Mouse (Mus musculus) liver, embryonic 13.5 days (tissue): ENCODE results near the gene Polr1b. TPM values are rescaled to one million over a fixed set of nuclear protein-coding genes. Genes with fewer than 3 reads are reported as not detected.

Experiments
- ATAC-seq: fragments of 200-750 bp; cut with Nextera tagmentation; 2 replicates; pipeline ENCODE4 v1.8.0; 2017; ENCODE audit warnings: low read depth, mild to moderate bottlenecking, moderate number of reproducible peaks, moderate library complexity
- DNase-seq: peaks from one replicate; pipeline ENCODE4 v3.0.0; 2022
- H3K27ac ChIP-seq: fragments of 300-500 bp; sonication (generic); 2 replicates; pipeline ENCODE4 v1.5.1; 2015; ENCODE audit warnings: moderate library complexity, mild to moderate bottlenecking, inconsistent platforms
- H3K27me3 ChIP-seq: fragments of 300-500 bp; sonication (generic); 2 replicates; pipeline ENCODE4 v1.6.1; 2015; ENCODE audit warnings: mild to moderate bottlenecking, inconsistent platforms
- H3K36me3 ChIP-seq: fragments of 300-500 bp; sonication (generic); 2 replicates; pipeline ENCODE4 v1.6.1; 2015; ENCODE audit warnings: mild to moderate bottlenecking, inconsistent platforms
- H3K4me1 ChIP-seq: fragments of 300-500 bp; sonication (generic); replicated peaks from 2 replicates; pipeline ENCODE4 v1.6.1; 2015; ENCODE audit warnings: inconsistent platforms
- H3K4me2 ChIP-seq: fragments of 300-500 bp; sonication (generic); 2 replicates; pipeline ENCODE4 v1.6.1; 2015; ENCODE audit warnings: inconsistent platforms, mild to moderate bottlenecking, moderate library complexity
- H3K4me3 ChIP-seq: fragments of 300-500 bp; sonication (generic); replicated peaks from 2 replicates; pipeline ENCODE4 v1.5.1; 2015; ENCODE audit warnings: mild to moderate bottlenecking, inconsistent platforms
- H3K9ac ChIP-seq: fragments of 300-500 bp; sonication (generic); 2 replicates; pipeline ENCODE4 v1.6.1; 2015; ENCODE audit warnings: mild to moderate bottlenecking, inconsistent platforms
- H3K9me3 ChIP-seq: fragments of 300-500 bp; sonication (generic); replicated peaks from 2 replicates; pipeline ENCODE4 v1.6.1; 2016; ENCODE audit warnings: inconsistent platforms
- WGBS: fragments of 180-500 bp; shearing (Covaris S2); methylation state at CpG from one replicate; pipeline ENCODE4 v1.1.7; 2015; ENCODE audit not compliant: insufficient replicate concordance; 5-methylcytosine and 5-hydroxymethylcytosine counted together
- polyA plus RNA-seq: library from polyadenylated mRNA; unstranded; fragments of >200 nt; fragmentation: Nextera tagmentation; extraction: Ambion mirVana; gene quantifications from 2 replicates; pipeline ENCODE4 v1.2.1, GENCODE M21; 2015

Gene Polr1b
- polyA plus RNA-seq, 1 experiment from 2014 or later: 21.6 TPM

DNA sequence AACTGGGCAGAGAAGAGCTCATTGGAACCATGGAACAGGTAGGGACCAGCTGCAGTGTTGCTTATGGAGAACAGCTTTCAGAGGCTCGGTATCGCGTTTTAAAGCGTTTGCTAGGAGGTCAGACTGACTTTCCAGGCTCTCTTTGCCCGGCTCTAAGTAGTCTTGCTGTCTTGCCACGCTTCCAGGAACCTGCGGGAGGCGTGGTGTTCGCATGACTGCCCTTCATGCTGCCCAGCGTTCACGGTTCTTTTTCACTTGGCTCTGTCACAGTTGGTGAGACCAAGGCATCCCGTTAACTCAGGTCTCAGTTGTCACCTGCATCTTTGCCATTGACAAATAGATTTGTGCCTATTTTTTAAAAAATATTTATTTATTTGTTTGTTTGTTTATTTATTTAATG, 17.3 kb downstream of the Polr1b start:
- no peak overlapping the region for H3K27ac ChIP-seq
- ATAC-seq: no peak
- no peak for DNase-seq
- no peaks in the 10 kb centered on the region for H3K27me3 ChIP-seq
- peaks cover 98% of the 10 kb centered on the region for H3K36me3 ChIP-seq
- no peak overlapping the region for H3K4me2 ChIP-seq
- no peaks in the 10 kb centered on the region for H3K4me1 ChIP-seq
- WGBS: 92% methylated on average over 12 of the region's 12 CpGs
- H3K9ac ChIP-seq: no peak overlapping the region
- H3K4me3 ChIP-seq: no peak overlapping the region
- no peaks in the 10 kb centered on the region for H3K9me3 ChIP-seq

DNA sequence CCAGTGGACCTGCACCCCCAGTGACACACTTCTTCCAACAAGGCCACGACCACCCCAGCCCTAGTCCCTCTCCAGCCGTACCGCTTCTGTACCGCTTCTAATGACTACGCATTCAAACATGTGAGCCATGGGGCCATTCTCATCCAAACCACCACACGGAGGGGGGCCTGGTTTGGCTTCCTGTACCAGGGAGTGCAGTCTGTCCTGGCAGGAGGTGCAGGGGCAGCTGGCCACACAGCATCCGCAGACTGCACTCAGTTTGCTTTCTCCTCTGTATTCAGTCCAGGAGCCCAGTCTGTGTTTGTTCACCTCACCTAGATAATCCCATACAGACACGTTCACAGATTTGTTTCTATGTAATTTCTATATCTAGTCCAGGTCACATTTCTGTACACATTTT, 21.2 kb downstream of the Polr1b start:
- H3K4me3 ChIP-seq: no peak overlapping the region
- H3K27ac ChIP-seq: no peak overlapping the region
- no peaks in the 10 kb centered on the region for H3K9me3 ChIP-seq
- peaks cover 98% of the 10 kb centered on the region for H3K36me3 ChIP-seq
- 82% methylated on average over 8 of the region's 8 CpGs for WGBS
- no peak overlapping the region for H3K9ac ChIP-seq
- H3K4me2 ChIP-seq: no peak overlapping the region
- ATAC-seq (no peak), DNase-seq (no peak)
- H3K4me1 ChIP-seq: no peaks in the 10 kb centered on the region
- no peaks in the 10 kb centered on the region for H3K27me3 ChIP-seq

DNA sequence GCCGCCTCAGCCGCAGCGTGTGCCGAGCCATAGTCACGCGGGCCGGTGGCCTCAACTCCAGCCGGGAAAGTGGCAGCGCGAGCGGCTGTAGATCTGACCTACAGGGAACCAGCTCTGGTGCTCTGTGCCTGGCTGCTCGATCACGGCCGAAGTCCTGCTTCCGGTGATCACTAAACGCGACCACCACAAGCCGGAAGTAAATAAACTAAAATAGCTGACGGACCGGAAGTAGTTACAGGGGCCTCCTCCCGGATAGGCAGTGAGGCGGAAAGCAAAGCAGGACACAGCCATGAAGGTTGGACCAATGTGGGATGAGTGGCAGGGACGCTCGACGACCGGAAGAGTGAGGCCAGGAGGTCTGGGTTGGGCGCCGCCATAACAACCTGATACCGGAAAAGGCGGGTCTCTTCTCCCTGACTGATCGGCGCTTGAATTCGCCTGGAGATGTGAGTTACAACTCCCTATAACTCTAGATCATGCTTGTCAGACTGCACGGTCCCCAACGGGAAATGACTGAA, 28.7 kb downstream of the Polr1b start, which contains the start of gene Chchd5:
TSS of gene Chchd5 (plus strand) at position 289 of the 518 bp plus-strand sequence.
- H3K9me3 ChIP-seq: no peaks in the 10 kb centered on the region
- ATAC-seq: peak; percentile 100
- peak within 1 kb of the TSS; percentile 79 for H3K4me3 ChIP-seq
- peak within 1 kb of the TSS; percentile 92 for H3K27ac ChIP-seq
- H3K9ac ChIP-seq: peak within 1 kb of the TSS; percentile 84
- H3K27me3 ChIP-seq: no peaks in the 10 kb centered on the region
- DNase-seq: peak; percentile 91
- peaks cover 26% of the 10 kb centered on the region for H3K4me1 ChIP-seq
- peaks cover 58% of the 10 kb centered on the region for H3K36me3 ChIP-seq
- H3K4me2 ChIP-seq: peak within 1 kb of the TSS; percentile 91
- under 1% methylated on average over 35 of the region's 35 CpGs for WGBS

DNA sequence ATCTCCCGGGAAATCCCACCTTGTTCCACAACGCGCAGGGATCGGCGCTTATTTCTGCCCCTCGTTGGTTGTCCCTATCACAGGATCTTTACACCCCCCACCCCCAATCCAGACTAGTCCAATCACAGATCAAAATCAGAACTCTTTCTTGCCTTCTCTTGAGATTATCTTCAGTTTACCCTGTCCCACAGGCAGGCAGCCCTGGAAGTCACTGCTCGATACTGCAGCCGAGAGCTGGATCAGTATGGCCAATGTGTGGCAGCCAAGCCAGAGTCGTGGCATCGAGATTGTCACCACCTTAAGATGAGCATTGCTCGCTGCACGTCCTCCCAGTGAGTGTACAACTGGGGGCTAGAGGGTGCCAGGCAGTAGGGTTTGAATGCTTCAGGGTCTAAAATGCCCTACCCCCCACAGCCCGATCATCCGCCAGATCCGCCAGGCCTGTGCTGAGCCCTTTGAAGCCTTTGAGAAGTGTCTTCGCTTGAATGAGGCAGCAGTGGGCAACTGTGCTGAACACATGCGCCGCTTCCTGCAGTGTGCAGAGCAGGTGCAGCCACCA, 29.3 kb downstream of the Polr1b start:
- Histone ChIP-seq H3K4me2 (peak overlapping the region; percentile 91), H3K36me3 (peaks cover 52% of the 10 kb centered on the region), H3K9ac (peak overlapping the region; percentile 84), H3K4me3 (peak overlapping the region; percentile 79), H3K27ac (peak overlapping the region; percentile 92), H3K9me3 (no peaks in the 10 kb centered on the region), H3K27me3 (no peaks in the 10 kb centered on the region), H3K4me1 (peaks cover 26% of the 10 kb centered on the region)
- WGBS: 34% methylated on average over 18 of the region's 18 CpGs
- ATAC-seq (peak; percentile 34; the same call in 1 of the 2 replicates), DNase-seq (peak; percentile 12)

DNA sequence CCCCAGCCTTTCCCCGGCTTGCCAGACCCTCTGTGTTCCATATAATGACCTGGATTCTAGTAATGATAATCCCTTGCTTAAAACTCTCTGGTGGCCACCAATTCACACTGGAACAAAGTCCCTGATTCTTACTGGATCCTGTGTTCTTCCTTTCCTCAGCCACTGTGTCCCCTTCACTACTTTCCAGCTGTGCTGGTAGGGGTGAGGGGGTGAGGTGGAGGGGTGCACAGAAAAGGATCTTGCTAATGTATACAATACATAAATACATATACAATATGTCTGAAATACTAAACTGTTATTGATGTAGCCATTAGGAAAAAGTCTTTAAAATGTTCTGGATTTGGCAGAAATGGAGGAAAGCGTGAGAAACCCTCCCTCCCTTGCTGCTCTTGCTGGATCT, 30.0 kb downstream of the Polr1b start:
- no peak for ATAC-seq
- WGBS: 84% methylated on average over 2 of the region's 2 CpGs
- H3K36me3 ChIP-seq: peaks cover 45% of the 10 kb centered on the region
- peak overlapping the region; percentile 79 for H3K4me3 ChIP-seq
- no peak overlapping the region for H3K27ac ChIP-seq
- peak overlapping the region; percentile 91 for H3K4me2 ChIP-seq
- peak overlapping the region; percentile 84; the same call in 1 of the 2 replicates for H3K9ac ChIP-seq
- no peaks in the 10 kb centered on the region for H3K27me3 ChIP-seq
- peaks cover 26% of the 10 kb centered on the region for H3K4me1 ChIP-seq
- DNase-seq: no peak
- H3K9me3 ChIP-seq: no peaks in the 10 kb centered on the region

DNA sequence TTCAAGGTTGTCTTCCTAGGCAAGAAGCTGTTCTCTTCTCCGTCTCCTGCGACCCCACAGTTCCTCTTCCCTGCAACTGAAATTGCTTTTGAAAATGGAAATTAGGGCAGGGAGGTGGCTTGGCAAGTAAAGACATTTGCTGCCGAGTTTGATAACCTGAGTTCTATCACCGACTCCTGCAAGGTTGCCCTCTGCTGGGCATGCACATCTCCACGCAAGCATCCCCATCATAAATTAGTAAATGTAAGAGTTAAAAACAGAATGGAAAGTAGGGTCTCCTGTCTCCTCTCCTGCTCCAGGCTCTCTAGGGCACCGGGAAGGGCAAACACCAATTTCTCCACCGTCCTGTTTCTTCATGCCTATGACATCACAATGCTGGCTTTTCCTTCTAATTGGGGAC, 31.4 kb downstream of the Polr1b start:
- no peaks in the 10 kb centered on the region for H3K27me3 ChIP-seq
- DNase-seq: no peak

DNA sequence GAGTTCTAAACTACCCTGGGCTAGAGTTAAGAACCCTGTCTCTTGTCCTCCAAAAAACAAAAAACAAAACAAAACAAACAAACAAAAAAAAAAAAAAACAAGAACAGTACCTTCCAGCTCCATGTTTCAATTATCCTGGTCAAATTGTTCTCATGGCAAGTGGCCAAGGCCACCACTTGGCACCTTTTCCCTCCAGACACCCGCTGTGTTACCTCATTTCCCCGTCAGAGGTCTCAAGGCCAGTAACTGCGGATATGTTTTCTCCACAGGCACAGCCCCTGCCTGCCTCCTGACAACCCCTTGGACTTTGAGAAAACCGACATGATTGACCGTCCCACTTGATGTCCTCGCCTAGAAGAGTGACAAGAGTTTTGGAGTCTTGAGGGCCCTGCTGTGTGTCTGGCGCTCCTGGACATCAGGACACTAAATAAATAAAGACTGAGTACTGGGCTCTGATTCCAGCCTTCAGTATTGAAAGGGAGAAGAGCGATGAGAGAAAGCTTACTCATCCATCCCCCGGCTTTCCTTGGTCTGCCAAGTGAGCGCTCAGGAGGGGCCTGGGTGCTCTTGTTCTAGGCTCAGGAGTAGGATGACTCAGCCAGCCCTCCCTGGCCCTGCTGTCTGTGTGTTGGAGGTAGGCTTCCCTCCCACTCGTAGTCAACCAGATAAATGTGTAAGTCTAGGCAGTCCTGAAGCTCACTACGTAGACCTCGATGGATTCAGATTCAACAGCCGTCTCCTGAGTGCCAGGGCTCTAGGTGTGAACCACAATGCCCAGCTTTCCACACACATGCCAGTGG, 32.4 kb downstream of the Polr1b start:
- no peak overlapping the region for H3K4me3 ChIP-seq
- H3K27me3 ChIP-seq: no peaks in the 10 kb centered on the region
- no peak overlapping the region for H3K27ac ChIP-seq
- H3K9ac ChIP-seq: no peak overlapping the region
- no peak for DNase-seq
- peaks cover 26% of the 10 kb centered on the region for H3K4me1 ChIP-seq
- H3K36me3 ChIP-seq: peaks cover 24% of the 10 kb centered on the region
- WGBS: 88% methylated on average over 14 of the region's 14 CpGs
- no peaks in the 10 kb centered on the region for H3K9me3 ChIP-seq
- ATAC-seq: no peak
- no peak overlapping the region for H3K4me2 ChIP-seq

More for the DNA sequence above, 31.4 kb downstream of the Polr1b start:
- WGBS: 76% methylated on average over 7 of the region's 7 CpGs
- Histone ChIP-seq H3K4me3 (no peak overlapping the region), H3K4me2 (no peak overlapping the region), H3K27ac (no peak overlapping the region), H3K4me1 (peaks cover 26% of the 10 kb centered on the region), H3K36me3 (peaks cover 30% of the 10 kb centered on the region), H3K9me3 (no peaks in the 10 kb centered on the region), H3K9ac (no peak overlapping the region)
- no peak for ATAC-seq

DNA sequence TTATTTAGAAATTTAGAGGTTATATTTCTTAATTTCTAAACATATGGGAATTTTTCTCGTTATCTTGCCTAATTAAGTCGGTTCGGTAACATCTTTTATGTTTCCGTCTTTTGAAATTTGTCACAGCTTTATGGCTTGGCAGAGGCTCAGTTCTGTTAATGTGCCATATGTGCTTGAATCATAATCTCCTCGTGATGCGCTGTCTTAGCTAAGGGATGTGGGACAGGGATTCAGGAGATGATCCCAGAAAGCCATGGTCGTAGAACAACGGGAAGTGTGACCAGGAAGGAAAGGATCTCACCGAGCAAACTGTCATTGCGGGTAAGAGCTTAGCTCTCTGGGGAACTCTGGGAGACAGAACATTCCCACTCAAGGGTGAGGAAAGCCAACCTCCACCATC, 39.1 kb downstream of the Polr1b start:
- ATAC-seq (no peak), DNase-seq (no peak)
- no peak overlapping the region for H3K4me2 ChIP-seq
- H3K4me1 ChIP-seq: no peaks in the 10 kb centered on the region
- H3K36me3 ChIP-seq: no peaks in the 10 kb centered on the region
- no peaks in the 10 kb centered on the region for H3K9me3 ChIP-seq
- 73% methylated on average over 10 of the region's 10 CpGs for WGBS
- no peaks in the 10 kb centered on the region for H3K27me3 ChIP-seq
- H3K4me3 ChIP-seq: no peak overlapping the region
- H3K9ac ChIP-seq: no peak overlapping the region
- no peak overlapping the region for H3K27ac ChIP-seq

DNA sequence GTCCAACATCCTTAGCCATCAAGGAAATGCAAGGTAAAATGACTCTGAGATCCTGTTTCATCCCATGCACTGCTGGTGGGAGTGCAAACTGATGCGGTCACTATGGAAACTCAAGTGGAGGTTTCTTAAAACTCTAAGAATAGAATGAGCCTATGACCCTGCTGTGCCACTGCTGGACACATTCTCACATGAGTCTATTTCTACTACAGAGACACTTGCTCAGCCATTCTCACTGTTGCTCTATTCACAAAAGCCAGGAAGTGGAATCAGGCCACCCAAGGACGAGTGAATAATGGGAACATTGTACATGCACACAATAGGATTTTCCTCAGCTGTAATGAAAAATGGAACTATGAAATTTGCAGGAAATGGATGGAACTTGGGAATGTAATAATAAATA, 48.0 kb downstream of the Polr1b start:
- DNase-seq (no peak), ATAC-seq (no peak)
- no peak overlapping the region for H3K9ac ChIP-seq
- no peak overlapping the region for H3K4me2 ChIP-seq
- no peaks in the 10 kb centered on the region for H3K4me1 ChIP-seq
- H3K27me3 ChIP-seq: no peaks in the 10 kb centered on the region
- no peaks in the 10 kb centered on the region for H3K9me3 ChIP-seq
- WGBS: 57% methylated on average over 2 of the region's 2 CpGs
- no peak overlapping the region for H3K4me3 ChIP-seq
- no peak overlapping the region for H3K27ac ChIP-seq
- H3K36me3 ChIP-seq: no peaks in the 10 kb centered on the region

DNA sequence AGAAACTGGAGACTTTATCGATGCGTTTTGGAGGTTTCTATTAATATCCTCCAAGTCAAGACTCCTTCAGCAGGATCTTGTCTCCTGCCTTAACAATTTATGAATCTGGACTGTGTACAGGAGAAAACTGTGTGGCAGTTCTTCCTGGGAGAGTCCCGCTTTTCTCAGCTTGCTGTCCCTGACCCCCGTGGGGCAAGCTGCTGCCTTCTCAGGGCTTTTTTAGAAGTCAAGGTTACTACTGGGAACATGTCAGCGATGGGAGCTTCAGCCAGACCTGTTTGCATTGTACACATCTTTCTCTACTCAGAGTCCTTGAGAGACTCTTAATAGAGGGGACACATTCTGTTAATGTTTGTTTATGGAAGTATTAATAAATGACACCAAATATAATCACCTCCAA, 49.6 kb downstream of the Polr1b start:
- Histone ChIP-seq H3K4me1 (no peaks in the 10 kb centered on the region), H3K9ac (no peak overlapping the region), H3K27me3 (no peaks in the 10 kb centered on the region), H3K36me3 (no peaks in the 10 kb centered on the region), H3K4me3 (no peak overlapping the region), H3K27ac (no peak overlapping the region), H3K4me2 (no peak overlapping the region), H3K9me3 (no peaks in the 10 kb centered on the region)
- DNase-seq (no peak), ATAC-seq (no peak)
- WGBS: 74% methylated on average over 5 of the region's 5 CpGs

DNA sequence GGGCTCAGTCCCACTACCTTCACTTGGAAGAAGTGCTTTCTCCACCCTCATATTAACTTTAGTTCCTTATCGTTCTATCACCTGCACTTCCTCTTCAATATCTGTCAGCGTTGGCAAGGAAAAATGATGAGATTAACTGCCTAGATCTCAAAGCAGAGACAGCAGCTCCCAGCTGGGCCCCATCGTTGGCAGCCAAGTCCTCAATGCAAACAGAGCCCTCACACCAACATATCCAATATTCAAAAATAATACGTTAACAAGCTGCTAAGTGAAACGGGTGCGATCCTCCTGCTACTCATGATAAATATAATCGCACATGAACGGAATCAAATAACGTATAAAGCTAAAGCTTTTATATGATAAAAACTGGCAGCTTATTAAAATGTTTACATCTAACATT, 50.3 kb downstream of the Polr1b start:
- no peak for ATAC-seq
- no peak overlapping the region for H3K4me2 ChIP-seq

More for the DNA sequence above, 50.3 kb downstream of the Polr1b start:
- H3K9ac ChIP-seq: no peak overlapping the region
- no peaks in the 10 kb centered on the region for H3K36me3 ChIP-seq
- no peaks in the 10 kb centered on the region for H3K9me3 ChIP-seq
- WGBS: 61% methylated on average over 9 of the region's 9 CpGs
- no peak overlapping the region for H3K4me3 ChIP-seq
- DNase-seq: no peak
- no peaks in the 10 kb centered on the region for H3K27me3 ChIP-seq
- H3K4me1 ChIP-seq: no peaks in the 10 kb centered on the region
- no peak overlapping the region for H3K27ac ChIP-seq
